Mouse (Mus musculus): Measurements from ENCODE around the gene Zbtb8a. TPM values are rescaled to one million over a fixed set of nuclear protein-coding genes. Genes with fewer than 3 reads are reported as not detected.
A peak's percentile ranks its signal among the peaks of the same experiment; 100 is the strongest.

The Zbtb8a gene
- polyA plus RNA-seq, 1 experiment, result 0.29 TPM

DNA sequence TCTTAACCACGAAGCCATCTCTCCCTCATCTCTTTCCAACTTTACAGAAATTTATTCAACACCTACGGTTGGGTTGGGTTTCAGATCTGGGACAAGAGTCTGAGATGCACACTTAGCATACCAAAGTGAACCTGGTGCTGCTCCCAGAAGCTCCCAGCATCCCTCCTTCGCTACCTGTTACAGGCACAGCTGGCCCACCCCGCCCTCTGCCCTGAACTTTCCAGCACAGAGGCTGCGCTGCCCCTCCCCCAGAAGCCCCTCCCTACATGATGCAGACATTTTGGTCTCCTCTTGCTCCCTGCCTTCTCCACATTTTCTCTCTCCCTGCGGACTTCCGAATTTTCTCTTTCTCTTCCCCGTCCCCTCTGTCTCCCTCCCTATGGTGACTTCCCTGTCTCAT is 3.2 kb upstream of the Zbtb8a start:
- Histone ChIP-seq H3K4me1 (peaks cover 71% of the 10 kb centered on the region), H3K9me3 (no peaks in the 10 kb centered on the region), H3K4me3 (replicated peaks) (no peak overlapping the region), H3K27me3 (replicated peaks) (peaks cover 24% of the 10 kb centered on the region), H3K36me3 (replicated peaks; ENCODE audit: low read length) (no peaks in the 10 kb centered on the region)
- TF ChIP-seq FLI1 (IDR thresholded peaks at IDR 0.05; ENCODE audit: low read length) (no peak), GATA1 (IDR thresholded peaks at IDR 0.05; ENCODE audit: borderline replicate concordance, low read length) (no peak)

DNA sequence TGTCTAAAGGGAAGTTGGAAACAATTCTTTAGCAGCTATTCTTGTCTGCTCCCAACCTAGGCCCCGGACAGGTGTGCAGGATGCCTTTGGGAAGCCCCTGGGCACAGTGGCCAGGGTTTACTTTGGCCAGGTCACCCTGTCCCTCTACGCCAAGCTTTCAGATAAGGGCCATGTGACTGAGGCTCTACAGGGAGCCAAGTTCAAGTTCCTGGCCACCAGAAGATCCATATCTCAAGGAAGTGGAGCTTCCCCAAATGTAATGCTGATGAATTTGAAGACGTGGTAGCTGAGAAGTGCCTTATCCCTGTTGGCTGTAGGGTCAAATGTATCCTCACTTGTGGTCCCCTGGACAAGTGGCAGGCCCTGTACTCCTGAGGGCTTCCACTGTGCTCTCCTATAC is 1.9 kb upstream of the Zbtb8a start:
- TF ChIP-seq FLI1 (IDR thresholded peaks at IDR 0.05; ENCODE audit: low read length), result no peak
- no peak for TF ChIP-seq GATA1 (IDR thresholded peaks at IDR 0.05; ENCODE audit: borderline replicate concordance, low read length)
- Histone ChIP-seq H3K36me3 (replicated peaks; ENCODE audit: low read length) (no peaks in the 10 kb centered on the region), H3K27me3 (replicated peaks) (peaks cover 28% of the 10 kb centered on the region), H3K9me3 (no peaks in the 10 kb centered on the region), H3K4me3 (replicated peaks) (no peak overlapping the region), H3K4me1 (peaks cover 59% of the 10 kb centered on the region)

DNA sequence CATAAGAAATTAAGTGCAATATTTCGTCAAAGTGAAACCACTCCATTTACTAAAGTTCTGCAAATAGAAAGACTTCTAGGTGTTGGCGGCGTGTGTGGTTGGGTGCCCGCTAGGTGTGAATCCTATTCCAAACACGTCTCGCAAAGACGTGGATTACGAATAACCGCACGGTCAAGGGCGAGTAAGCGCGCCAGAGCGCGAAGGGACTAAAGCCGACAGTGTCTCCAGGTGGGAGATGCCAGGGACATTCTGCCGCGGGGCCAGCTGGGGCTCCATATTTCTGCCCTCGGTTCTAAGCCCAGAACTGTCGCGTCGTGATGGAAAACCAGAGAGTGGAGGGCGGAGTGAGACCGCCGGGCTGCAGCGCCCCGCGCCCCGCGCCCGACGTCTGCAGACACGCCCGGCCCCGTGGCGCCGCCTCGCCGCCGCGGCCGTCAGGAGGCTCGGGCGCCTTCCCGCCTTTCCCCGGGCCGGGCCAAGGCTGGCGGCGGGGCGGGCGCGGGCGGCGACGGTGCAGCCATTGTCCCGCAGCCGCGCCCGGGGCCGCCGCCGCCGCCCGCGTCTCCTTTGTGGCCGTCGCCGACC is 863 bp downstream of the Zbtb8a start:
- Histone ChIP-seq H3K9me3 (no peaks in the 10 kb centered on the region), H3K4me3 (replicated peaks) (peak overlapping the region; percentile 94), H3K27me3 (replicated peaks) (peaks cover 28% of the 10 kb centered on the region), H3K4me1 (peaks cover 49% of the 10 kb centered on the region), H3K36me3 (replicated peaks; ENCODE audit: low read length) (no peaks in the 10 kb centered on the region)
- no peak for TF ChIP-seq FLI1 (IDR thresholded peaks at IDR 0.05; ENCODE audit: low read length)
- no peak for TF ChIP-seq GATA1 (IDR thresholded peaks at IDR 0.05; ENCODE audit: borderline replicate concordance, low read length)

GRCm38 (mm10) chr4:129375821-129376220 is 2.1 kb downstream of the Zbtb8a start:
- Histone ChIP-seq H3K4me3 (replicated peaks) (peak overlapping the region; percentile 38), H3K4me1 (peaks cover 43% of the 10 kb centered on the region), H3K27me3 (replicated peaks) (peaks cover 28% of the 10 kb centered on the region), H3K36me3 (replicated peaks; ENCODE audit: low read length) (no peaks in the 10 kb centered on the region), H3K9me3 (no peaks in the 10 kb centered on the region)
- TF ChIP-seq GATA1 (IDR thresholded peaks at IDR 0.05; ENCODE audit: borderline replicate concordance, low read length) (no peak), FLI1 (IDR thresholded peaks at IDR 0.05; ENCODE audit: low read length) (no peak)

GRCm38 (mm10) chr4:129375000-129375399 is 2.9 kb downstream of the Zbtb8a start:
- no peaks in the 10 kb centered on the region for H3K9me3 ChIP-seq
- H3K4me3 ChIP-seq (replicated peaks), result no peak overlapping the region
- TF ChIP-seq FLI1 (IDR thresholded peaks at IDR 0.05; ENCODE audit: low read length) (no peak), GATA1 (IDR thresholded peaks at IDR 0.05; ENCODE audit: borderline replicate concordance, low read length) (no peak)
- H3K27me3 ChIP-seq (replicated peaks), result peaks cover 28% of the 10 kb centered on the region
- H3K4me1 ChIP-seq, result peaks cover 36% of the 10 kb centered on the region
- H3K36me3 ChIP-seq (replicated peaks; ENCODE audit: low read length), result no peaks in the 10 kb centered on the region

DNA sequence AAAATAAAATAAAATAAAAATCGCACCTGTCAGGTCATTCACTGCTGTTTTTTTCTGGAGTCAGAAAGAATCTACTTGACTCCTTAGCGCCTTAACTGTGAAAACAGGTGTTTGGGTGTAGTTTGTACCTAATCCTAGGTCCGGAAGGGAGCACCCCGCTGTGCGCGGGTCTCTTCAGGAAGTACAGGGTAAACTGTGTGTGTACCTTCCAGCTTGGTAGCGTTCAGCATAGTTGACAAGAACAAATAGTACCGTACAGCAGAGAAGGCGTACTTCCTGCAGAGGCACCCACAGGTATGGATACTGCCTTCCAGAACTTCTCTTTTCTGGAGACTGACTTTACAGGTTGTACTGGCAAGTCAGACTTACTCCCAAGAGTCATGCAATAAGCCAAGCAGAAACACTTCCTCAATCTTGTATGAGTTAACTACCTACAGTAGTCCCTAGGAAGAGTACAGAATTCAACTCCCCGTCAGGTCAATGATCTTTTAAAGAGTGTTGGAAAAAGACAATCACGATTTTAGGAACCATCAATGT is 3.6 kb downstream of the Zbtb8a start:
- Histone ChIP-seq H3K36me3 (replicated peaks; ENCODE audit: low read length) (no peaks in the 10 kb centered on the region), H3K4me3 (replicated peaks) (no peak overlapping the region), H3K27me3 (replicated peaks) (peaks cover 26% of the 10 kb centered on the region), H3K4me1 (peaks cover 29% of the 10 kb centered on the region), H3K9me3 (no peaks in the 10 kb centered on the region)
- TF ChIP-seq GATA1 (IDR thresholded peaks at IDR 0.05; ENCODE audit: borderline replicate concordance, low read length), result no peak
- TF ChIP-seq FLI1 (IDR thresholded peaks at IDR 0.05; ENCODE audit: low read length), result no peak

GRCm38 (mm10) chr4:129373202-129373976 is 4.5 kb downstream of the Zbtb8a start:
- Histone ChIP-seq H3K4me1 (peaks cover 25% of the 10 kb centered on the region), H3K9me3 (no peaks in the 10 kb centered on the region), H3K27me3 (replicated peaks) (peaks cover 20% of the 10 kb centered on the region), H3K4me3 (replicated peaks) (no peak overlapping the region), H3K36me3 (replicated peaks; ENCODE audit: low read length) (no peaks in the 10 kb centered on the region)
- TF ChIP-seq GATA1 (IDR thresholded peaks at IDR 0.05; ENCODE audit: borderline replicate concordance, low read length), result no peak
- TF ChIP-seq FLI1 (IDR thresholded peaks at IDR 0.05; ENCODE audit: low read length), result no peak

DNA sequence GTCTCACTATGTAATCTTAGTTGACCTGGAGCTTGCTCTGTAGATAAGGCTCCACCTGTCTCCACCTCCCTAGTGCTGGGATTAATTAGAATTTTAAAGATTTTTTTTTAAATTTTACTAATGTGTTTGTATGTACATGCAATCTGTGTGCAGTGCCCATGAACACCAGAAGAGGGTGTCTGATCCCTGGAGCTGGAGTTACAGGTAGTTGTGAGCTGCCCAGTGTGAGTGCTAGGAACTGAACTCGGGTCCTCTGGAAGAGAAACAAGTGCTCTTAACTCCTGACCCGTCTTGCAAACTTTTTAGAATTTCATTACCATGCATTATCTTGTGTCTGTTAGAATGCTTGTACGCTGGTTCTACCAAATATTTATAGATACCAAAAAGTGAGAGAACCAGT is 6.5 kb downstream of the Zbtb8a start:
- TF ChIP-seq FLI1 (IDR thresholded peaks at IDR 0.05; ENCODE audit: low read length) (no peak), GATA1 (IDR thresholded peaks at IDR 0.05; ENCODE audit: borderline replicate concordance, low read length) (no peak)
- Histone ChIP-seq H3K4me1 (peaks cover 14% of the 10 kb centered on the region), H3K27me3 (replicated peaks) (peaks cover 4% of the 10 kb centered on the region), H3K4me3 (replicated peaks) (no peak overlapping the region), H3K36me3 (replicated peaks; ENCODE audit: low read length) (no peaks in the 10 kb centered on the region), H3K9me3 (no peaks in the 10 kb centered on the region)

DNA sequence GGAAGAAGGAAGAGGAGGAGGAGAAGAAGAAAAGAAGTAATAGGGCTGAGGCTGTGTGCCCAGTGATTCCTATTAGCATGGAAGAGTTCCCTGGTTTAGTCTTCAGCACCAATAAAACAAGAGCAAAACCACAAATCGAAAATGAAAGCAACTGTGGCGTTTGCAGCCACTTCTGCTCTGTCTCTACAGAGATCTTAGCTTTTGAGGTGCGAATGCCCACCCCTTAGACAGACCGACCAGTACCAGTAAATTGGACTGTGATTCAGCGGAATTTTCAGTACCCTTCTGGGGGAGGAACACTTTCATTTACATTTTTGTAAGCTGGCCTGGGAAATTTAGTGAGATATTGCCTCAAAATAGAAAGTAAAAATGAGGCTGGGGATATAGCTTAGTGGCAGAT is 12.7 kb downstream of the Zbtb8a start:
- peaks cover 39% of the 10 kb centered on the region for H3K4me1 ChIP-seq
- peaks cover under 1% of the 10 kb centered on the region for H3K36me3 ChIP-seq (replicated peaks; ENCODE audit: low read length)
- H3K27me3 ChIP-seq (replicated peaks), result peaks cover 7% of the 10 kb centered on the region
- H3K9me3 ChIP-seq, result no peaks in the 10 kb centered on the region
- TF ChIP-seq GATA1 (IDR thresholded peaks at IDR 0.05; ENCODE audit: borderline replicate concordance, low read length) (no peak), FLI1 (IDR thresholded peaks at IDR 0.05; ENCODE audit: low read length) (no peak)
- H3K4me3 ChIP-seq (replicated peaks), result peak overlapping the region; percentile 89

DNA sequence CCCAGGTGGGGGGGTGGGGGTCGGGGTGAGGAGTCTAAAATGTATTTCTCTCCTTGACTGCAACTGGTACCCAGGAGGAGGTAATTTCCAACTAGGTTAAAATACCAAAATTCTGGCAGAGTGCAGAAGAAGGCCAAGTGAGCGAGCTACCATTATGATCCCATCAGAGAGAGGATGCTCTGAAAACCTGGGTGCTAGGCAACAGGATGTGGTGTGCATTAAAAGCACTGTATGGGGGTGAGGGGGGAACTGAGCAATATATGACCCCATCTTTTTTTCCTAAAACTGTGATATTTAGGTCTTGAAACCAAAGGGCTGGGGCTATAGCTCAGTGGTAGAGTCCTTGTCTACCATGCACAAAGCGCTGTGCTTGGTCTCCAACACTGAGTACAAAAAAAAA is 13.5 kb downstream of the Zbtb8a start:
- Histone ChIP-seq H3K36me3 (replicated peaks; ENCODE audit: low read length) (peaks cover 7% of the 10 kb centered on the region), H3K4me3 (replicated peaks) (peak overlapping the region; percentile 5), H3K27me3 (replicated peaks) (peaks cover 9% of the 10 kb centered on the region), H3K4me1 (peaks cover 39% of the 10 kb centered on the region), H3K9me3 (no peaks in the 10 kb centered on the region)
- TF ChIP-seq GATA1 (IDR thresholded peaks at IDR 0.05; ENCODE audit: borderline replicate concordance, low read length) (no peak), FLI1 (IDR thresholded peaks at IDR 0.05; ENCODE audit: low read length) (no peak)
